Mouse (Mus musculus): Measurements from ENCODE around the gene Cdipt.

The Cdipt gene

GRCm38 (mm10) chr7:127012845-127013244 lies 37.1 kb downstream of the Cdipt start:
- DNase-seq (ENCODE audit: low spot score in 2 of 2), result no peak

DNA sequence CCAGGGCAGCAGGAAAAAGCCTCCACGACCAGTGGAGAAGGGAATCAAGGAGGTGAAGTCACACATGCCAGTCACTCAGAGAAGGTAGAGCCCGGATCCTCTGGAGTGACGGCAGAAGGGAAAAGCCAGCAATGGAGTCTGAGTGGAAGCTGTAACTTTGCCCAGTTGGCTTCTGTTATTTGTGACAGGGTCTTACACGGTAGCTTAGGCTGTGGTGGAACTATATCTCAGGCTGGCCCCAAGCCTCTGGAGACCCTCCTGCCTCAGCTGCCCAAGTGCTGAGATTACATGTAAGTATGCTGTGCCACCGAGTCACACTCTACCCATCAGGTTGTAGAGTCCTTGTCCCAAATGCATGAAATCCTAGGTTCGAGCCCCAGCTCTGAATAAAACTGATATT lies 37.7 kb downstream of the Cdipt start:
- DNase-seq (ENCODE audit: low spot score in 2 of 2), result no peak

GRCm38 (mm10) chr7:127014320-127014719 lies 38.6 kb downstream of the Cdipt start, which contains the start of gene Mvp:
Mvp (minus strand) TSS chr7:127014621.
- peak in 1 of 2 experiments; percentile 48 for DNase-seq (ENCODE audit: low spot score in 2 of 2)

DNA sequence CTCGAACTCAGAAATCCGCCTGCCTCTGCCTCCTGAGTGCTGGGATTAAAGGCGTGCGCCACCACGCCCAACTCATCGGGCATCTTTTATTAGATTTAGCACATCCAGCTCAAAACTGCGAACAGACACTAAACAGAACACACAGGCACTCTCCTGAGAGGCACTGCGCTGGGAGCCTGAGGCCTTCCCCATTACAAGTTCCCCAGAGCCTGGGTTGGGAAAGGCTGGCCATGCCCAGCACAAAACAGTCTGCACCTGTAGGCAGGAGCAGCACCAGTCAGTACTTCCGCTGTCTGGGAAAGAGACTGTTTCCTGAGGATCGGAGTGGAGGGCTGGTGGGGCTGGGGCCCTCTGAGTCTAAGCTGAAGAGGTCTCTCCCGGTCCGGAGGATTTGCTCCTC lies 39.3 kb downstream of the Cdipt start:
- no peak for DNase-seq (ENCODE audit: low spot score in 2 of 2)

DNA sequence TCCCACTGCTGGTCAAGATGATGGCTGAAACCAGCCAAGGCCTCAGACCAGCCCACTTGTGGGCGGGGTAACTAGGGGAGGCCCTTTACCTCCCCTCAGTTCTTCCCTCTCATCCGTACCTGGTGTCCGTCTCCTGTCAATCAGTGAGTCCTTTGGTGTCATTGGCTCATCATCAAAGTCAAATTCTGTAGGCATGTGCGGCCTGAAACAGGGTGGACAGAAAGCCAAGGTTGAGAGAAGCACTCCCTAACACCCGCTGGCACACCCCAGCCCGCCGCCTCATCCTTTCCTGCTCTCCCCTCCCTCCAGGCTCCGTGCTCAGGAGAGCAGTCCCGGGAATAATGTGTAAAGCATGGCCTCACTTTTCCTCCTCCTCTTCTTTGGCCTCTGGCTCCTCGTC lies 40.4 kb downstream of the Cdipt start:
- no peak for DNase-seq (ENCODE audit: low spot score in 2 of 2)

GRCm38 (mm10) chr7:127016481-127016485 lies 40.6 kb downstream of the Cdipt start, which contains the start of gene Pagr1b:
Pagr1b (minus strand) TSS chr7:127016484.
- DNase-seq (ENCODE audit: low spot score in 2 of 2), result no peak

DNA sequence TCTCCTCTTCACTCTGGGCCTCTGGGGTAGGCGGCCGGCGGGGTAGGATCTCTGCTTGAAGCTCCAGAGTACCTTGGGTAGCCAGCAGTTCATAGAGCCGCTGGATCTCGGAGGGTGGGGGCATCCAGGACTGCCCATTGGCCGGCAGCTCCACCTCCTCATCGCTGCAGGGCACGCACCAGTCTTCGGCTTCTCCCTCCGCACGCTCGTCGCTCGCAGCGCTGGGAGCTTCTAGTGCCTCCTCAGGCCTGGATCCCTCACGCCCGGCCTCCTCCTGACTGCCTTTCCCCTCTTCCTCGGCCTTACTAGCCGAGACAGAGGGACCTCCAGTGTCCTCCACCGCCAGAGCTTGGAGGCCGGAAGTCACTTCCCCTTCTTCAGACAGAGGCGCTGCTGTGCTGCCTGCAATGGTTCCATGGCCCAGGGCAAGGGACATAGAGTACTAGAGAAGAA lies 40.8 kb downstream of the Cdipt start:
- DNase-seq (ENCODE audit: low spot score in 2 of 2), result no peak

- peak; percentile 95 to 96 for DNase-seq (ENCODE audit: low spot score in 2 of 2)
These were observed 41.5 kb downstream of the Cdipt start, which contains the start of gene Pagr1a for GRCm38 (mm10) chr7:127016971-127017949. Pagr1a (minus strand) TSS chr7:127017352.

- DNase-seq (ENCODE audit: low spot score in 2 of 2), result no peak
These were observed 42.2 kb downstream of the Cdipt start for GRCm38 (mm10) chr7:127017950-127018345.

DNA sequence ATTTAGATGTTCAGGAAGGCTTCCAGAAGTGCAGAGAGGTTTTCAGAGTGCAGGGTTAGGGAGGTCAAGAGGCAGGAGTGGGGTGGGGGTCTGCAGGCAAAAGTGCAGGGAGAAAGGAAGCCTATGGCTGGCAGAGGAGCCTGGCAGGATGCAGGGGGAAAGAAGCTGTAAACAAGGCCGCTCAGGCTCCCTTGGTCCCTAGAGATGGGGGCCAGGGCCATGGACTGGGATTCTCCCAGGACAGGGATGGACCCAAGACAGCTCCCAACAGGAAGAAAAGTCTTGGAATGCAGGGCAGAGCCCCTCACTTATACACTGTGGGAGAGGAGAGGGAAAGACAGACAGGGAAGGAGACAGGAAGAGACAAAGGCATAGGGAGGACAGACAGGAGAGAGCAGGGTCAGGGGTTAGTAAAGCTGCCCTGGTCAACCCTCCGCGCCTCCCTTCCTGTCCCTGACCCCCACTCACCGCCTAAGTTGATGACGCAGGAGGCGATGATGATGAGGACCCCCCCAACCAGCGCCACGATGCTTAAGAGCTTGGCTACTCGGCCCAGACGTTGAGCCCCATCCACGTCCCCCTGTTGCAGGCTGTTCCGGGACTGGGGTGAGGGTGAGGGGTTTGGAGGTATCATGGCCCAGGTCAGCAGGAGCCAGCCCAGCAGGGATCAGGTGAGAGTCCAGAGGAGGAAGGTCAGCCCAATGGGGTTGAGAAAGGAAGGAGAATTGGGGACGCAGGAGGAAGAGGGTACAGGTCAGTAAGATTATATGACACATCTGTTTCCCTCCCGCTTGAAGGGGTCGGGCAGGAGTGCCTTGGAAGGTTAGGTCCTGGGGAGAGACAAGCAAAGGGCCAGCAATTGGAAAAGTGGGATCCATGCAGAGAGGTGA lies 42.9 kb downstream of the Cdipt start:
- DNase-seq (ENCODE audit: low spot score in 2 of 2), result no peak

GRCm38 (mm10) chr7:127019306-127019960 lies 43.7 kb downstream of the Cdipt start:
- DNase-seq (ENCODE audit: low spot score in 2 of 2), result no peak

GRCm38 (mm10) chr7:127020031-127020430 lies 44.3 kb downstream of the Cdipt start:
- no peak for DNase-seq (ENCODE audit: low spot score in 2 of 2)

DNA sequence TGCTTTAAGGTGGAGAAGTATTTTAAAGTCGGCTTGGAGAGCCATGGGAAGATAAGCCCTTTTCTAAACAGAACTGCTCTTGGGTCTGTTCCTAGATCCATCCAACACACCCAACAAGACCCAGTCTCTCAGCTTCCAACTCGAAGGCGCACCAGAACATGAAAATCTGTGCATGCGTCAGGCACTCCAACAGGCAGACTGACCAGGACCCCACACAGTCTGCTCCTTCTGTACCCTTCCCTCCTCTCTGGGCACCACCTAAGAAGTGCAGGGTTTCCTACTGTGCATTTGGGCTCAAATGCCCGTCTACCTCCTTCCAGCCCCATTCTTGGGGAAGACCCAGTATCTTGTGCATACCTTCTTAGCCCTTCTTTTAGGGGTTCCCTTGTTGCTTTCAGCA lies 44.8 kb downstream of the Cdipt start:
- DNase-seq (ENCODE audit: low spot score in 2 of 2), result no peak

- DNase-seq (ENCODE audit: low spot score in 2 of 2), result no peak
These were observed 45.3 kb downstream of the Cdipt start, which contains the start of the genes Gm42742 and Prrt2 for GRCm38 (mm10) chr7:127020901-127021562. Gm42742 (minus strand) TSS chr7:127021097. Prrt2 (minus strand) TSS chr7:127021211.

GRCm38 (mm10) chr7:127021563-127022527 lies 46.1 kb downstream of the Cdipt start:
- no peak for DNase-seq (ENCODE audit: low spot score in 2 of 2)

- no peak for DNase-seq (ENCODE audit: low spot score in 2 of 2)
These were observed 47.0 kb downstream of the Cdipt start for GRCm38 (mm10) chr7:127022528-127023271.

DNA sequence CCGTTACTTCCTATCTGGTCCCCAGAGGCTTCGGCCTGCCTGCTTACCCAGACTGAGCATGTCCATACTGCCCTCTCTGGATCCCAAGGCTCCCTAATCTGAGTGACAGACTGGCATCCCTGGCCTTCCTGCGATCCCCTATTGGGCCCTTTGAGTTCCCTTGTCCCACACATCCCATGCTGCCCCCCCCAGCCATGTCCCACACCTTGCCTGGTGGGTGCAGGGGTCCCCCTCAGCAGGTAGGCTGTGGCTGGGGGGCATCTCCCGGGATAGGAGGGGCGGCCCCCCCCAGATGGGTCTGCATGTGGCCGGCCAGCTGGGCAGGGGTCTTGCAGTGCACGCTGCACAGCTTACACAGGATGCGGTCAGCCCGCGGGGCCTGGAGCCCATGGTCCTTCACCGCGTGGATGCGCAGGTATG lies 47.6 kb downstream of the Cdipt start:
- DNase-seq (ENCODE audit: low spot score in 2 of 2), result no peak

DNA sequence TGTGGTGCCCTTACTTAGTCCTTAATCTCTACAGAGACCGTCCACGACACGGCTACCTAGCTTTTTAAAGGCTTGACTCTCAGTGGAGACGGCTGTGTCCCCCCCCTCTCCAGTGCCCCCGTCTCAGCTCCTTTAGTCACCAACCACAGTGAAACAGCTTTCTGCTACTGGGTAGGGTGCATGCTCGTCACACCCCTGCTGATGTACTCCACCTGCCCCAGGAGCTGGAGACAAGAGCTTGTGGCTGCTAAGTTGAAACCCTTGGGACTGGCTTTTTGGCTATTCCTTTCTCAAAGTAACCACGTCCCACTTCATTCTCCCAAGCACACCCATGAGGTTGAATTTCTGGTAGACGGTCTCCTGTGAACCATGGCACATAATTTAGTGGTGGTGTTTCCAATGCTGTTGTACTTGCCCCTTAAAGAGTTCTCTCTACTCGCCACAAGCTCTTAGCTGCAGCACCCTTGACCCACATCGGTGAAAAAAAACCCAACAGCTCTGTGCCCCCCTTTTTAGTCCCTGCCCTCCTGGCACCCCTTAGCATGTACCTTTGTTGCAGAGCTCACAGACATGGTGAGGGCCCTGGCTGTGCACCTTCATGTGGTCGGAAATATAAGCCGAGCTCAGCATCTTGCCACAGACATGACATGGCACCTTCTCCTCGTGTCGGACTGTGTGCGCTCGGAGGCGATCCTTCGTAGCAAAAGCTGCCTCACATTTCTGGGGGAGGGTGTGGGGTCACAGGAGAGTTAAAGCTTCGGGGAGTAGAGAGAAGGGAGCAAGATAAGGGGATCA lies 48.4 kb downstream of the Cdipt start:
- no peak for DNase-seq (ENCODE audit: low spot score in 2 of 2)

All from spleen, postnatal 14 days (tissue).